Mouse (Mus musculus) liver, postnatal 0 days (tissue): ENCODE results near the gene Atg9a.

Experiments used
- CTCF ChIP-seq: sonication (generic); IDR thresholded peaks from 2 replicates; pipeline ENCODE4 v1.5.1; 2016; ENCODE audit warnings: antibody characterized with exemption, low read depth
- EP300 ChIP-seq: IDR thresholded peaks from 2 replicates; pipeline ENCODE4 v1.6.1; 2016; ENCODE audit warnings: antibody characterized with exemption, low read depth, mild to moderate bottlenecking

DNA sequence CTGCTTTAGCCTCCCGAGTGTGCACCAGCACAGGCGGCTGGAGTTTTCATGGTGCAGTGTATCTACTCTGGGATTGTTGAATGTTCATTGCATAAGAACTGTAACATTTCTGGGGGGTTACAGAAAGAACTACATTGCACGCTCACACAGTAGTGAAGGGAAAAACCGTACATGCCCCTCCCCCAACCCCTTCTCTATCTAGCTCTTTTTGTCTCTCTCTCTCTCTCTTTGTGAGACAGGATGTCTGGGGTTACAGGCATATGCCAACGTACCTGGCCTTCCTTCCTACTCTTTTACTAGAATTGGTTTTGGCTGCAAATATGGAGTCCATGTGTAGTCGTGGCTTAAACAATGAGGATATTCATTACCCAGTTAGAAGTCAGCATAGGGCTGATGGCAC lies 30.9 kb upstream of the Atg9a start:
- TF ChIP-seq CTCF (no peak), EP300 (no peak)
